Mouse (Mus musculus): ENCODE data around the gene Gpr21.
"Not testable (repeated sequence)": the region's sequence is repeated elsewhere in the genome, so short reads cannot be mapped to it uniquely, and the experiment has no call there.

The Gpr21 gene

DNA sequence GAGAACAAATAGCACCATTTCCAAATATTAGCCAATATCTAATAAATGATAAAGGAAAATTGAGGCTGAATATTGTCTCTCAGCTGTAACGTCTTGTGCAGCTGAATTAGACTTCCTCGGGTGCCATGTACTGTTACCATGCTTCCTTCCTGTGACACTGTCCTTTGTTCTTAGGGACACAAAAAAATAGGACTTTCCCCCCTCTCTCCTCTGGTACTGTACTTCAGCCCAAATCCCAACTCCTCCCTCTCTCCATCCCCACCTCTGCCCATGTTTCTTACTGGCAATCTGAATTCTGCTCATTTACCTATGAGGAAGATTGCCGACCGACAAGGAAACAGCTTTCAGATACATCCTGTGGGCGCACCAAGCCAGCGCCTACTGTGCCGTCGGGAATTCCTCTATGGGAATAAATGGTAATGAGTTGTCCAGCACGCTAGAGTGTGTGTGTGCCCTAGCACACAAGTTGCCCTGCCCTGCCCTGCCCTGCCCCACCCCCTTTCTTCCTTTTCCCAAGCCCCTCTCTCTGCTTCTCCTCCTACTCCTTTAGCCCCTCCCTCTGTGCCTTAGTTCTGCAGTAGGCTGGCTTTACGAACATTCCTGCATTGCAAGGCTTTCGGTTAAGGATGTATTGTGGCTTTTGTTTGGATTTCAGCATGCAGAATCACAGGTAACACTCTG, at the start of gene Gpr21:
Gpr21 (plus strand) TSS at position 303 of the 681 bp plus-strand sequence.
- DNase-seq (ENCODE audit: low spot score in 2 of 2) = no peak

- no peak for DNase-seq (ENCODE audit: low spot score in 2 of 2)
Observed at GRCm38 (mm10) chr2:37479559-37479958, 36.6 kb upstream of the Gpr21 start.

DNA sequence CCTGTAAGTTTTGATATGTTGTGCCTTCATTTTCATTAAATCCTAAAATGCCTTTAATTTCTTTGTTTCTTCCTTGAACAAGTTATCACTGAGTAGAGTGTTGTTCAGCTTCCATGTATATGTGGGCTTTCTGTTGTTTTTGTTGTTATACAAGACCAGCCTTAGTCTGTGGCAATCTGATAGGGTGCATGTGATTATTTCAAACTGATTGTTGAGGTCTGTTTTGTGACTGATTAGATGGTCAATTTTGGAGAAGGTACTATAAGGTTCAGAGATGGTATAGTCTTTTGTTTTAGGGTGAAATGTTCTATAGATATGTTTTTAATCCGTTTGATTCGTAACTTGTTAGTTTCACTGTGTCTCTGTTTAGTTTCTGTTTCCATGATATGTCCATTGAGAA, 36.1 kb upstream of the Gpr21 start:
- no peak for DNase-seq (ENCODE audit: low spot score in 2 of 2)

DNA sequence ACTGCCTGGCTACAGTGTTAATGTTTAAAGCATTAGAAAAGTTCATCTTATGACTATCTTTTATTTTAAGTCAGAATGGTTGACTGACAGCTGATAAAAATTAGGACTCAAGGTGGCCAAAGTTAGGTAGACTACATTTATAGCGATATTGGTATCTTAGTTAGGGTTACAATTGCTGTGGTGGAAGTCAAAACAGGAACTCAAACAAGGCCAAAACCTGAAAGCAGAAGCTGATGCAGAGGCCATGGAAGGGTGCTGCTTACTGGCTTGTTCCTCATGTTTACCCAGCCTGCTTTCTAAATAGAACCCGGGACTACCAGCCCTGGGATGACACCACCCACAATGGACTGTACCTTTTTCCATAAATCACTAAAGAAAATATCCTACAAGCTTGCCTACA, 32.0 kb upstream of the Gpr21 start:
- DNase-seq (ENCODE audit: low spot score in 2 of 2) = no peak

DNA sequence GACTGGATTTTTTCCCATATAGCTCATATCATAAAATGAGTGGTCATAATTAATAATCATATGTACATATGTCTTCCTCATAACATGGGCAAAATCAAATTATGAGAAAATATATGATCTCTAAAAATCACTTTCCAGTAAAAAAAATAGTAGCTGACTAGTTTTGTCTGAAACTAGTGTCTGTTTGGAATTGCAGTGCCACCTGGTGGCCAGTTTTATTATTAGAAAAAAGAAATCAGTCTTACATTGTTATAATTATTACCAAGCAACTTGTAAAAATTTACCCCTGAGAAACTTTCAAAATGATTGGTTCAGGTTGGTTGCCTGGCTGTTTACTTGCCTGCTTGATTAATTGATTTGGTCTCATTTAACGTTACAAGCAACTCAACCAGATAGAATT, 30.8 kb upstream of the Gpr21 start:
- peak; percentile 3 to 6 for DNase-seq (ENCODE audit: low spot score in 2 of 2)

DNA sequence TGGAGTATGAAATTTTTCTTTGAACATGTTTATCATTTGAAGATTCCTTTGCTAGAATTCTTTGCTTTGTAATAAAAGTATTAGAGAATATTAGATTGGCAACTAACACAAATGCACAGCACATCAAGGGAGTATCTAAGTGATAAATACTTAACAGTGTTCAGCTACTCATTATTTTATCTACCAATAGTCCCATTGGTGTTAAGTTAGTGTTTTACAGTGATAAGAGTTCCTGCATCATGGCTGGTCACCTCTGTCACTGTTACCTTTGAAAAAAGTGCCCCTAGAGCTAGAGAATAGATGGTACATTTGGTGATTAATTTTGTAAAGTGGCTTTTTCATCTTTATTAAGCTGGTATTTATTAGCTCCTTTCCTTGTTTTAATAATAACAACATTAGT, 29.7 kb upstream of the Gpr21 start:
- no peak for DNase-seq (ENCODE audit: low spot score in 2 of 2)

GRCm38 (mm10) chr2:37488956-37489355, 27.2 kb upstream of the Gpr21 start:
- no peak for DNase-seq (ENCODE audit: low spot score in 2 of 2)

DNA sequence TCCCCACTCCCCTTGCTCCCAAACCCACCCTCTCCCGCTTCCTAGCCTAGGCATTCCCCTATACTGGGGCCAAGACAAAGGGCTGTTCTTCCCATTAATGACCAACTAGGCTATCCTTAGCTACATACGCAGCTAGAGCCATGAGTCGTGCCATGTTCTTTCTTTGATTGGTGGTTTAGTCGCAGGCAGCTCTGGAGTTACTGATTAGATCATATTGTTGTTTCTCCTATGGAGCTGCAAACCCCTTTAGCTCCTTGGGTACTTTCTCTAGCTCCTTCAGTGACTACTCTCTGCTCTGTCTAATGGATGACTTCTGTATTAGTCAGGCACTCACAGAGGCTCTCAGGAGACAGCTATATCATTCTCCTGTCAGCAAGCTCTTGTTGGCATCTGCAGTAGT, 18.8 kb upstream of the Gpr21 start:
- DNase-seq (ENCODE audit: low spot score in 2 of 2) = no peak

- DNase-seq (ENCODE audit: low spot score in 2 of 2) = not testable (repeated sequence)
Observed at GRCm38 (mm10) chr2:37505856-37506255, 10.3 kb upstream of the Gpr21 start.

DNA sequence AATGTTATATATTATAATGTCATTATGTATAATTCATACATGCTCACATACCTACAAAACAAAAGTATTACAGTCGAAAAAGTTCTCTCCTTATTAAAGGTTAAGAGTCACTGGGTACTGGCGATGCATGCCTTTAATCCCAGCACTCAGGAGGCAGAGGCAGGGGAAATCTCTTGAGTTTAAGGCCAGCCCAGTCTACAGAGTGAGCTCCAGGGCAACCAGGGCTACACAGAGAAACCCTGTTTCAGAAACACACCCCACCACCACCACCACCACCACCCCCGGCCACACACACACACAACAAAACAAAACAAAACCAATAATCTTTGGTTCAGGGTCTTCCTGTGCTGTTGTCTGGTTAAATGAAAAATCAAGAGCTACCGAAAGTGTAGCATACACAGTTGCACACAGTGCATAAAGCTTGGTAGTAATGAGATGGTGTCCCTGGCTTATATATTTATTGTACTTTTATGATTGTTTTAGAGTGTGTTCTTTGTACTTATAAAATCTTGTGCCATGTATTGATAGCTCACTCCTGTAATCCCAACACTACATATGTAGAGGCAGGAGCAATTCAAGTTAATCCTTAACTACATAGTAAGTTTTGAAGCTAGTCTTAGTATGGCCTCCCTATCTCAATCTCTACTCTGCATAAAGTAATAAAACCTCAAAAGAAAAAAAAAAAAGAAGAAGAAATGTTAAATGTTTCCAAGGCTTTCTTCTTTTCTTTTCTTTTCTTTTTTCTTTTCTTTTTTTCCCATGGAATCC, 4.8 kb upstream of the Gpr21 start:
- DNase-seq (ENCODE audit: low spot score in 2 of 2) = no peak

DNA sequence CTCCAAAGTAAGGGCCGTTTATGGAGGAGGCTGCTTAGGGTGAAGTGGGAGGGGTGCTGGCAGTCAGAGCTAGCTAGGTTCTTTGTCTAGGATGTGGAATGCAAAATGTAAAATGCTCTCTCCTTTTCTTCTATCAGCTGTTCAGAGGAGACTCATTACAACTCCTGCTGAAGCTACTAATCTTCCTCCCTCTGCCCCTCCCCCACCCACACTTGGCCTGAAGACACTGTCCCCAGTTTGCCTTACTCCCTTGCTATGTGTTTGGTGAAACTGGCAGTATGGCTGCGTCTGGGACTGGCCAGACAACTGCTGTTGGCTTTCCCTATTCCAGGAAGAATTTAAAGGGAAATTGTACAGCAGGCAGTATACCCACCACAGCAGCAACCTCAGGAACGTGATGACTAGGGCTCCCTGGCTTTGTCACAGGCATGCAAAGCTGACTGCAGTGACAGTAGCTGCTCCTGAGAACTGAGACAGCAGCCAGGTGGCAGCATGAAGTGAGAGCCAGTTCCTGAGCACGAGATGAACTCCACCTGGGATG, 860 bp downstream of the Gpr21 start:
- DNase-seq (ENCODE audit: low spot score in 2 of 2) = no peak

- DNase-seq (ENCODE audit: low spot score in 2 of 2) = no peak
Observed at GRCm38 (mm10) chr2:37518561-37519285, 2.6 kb downstream of the Gpr21 start.

DNA sequence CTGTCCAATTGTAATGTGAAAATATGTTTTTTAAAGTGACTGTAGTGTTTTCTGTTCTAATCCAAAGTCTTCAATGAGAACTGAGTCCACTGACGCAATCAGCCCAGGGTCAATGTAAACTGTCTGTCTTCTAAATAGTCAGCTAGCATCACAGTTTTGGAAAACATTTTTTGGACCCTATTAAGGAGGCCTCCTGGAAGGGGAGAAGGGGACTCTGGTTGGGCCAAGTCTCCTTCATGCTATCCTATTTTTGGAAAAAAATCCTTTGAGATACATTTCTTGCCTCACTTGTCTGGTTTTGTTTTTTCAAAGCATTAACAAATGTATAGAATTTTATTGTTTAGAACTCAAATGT, 3.1 kb downstream of the Gpr21 start:
- no peak for DNase-seq (ENCODE audit: low spot score in 2 of 2)

DNA sequence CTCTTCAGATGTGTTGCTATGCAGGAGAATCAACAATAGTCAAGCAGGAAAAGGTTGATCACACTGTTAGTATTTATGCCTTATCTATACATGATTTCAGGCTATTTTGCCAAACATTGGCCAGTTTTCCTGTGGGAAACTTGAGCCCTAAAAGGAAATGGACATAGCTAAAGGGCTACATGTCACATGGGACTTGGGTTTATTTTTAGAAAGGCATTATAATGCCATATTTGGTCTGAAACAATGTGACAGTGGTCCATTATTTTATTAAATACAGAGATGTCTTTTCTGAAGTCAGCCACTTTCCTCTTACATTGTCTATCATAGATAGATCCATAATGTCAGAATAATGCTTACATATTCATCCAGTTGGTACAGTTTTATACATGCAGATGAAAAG, 11.5 kb downstream of the Gpr21 start:
- no peak for DNase-seq (ENCODE audit: low spot score in 2 of 2)

DNA sequence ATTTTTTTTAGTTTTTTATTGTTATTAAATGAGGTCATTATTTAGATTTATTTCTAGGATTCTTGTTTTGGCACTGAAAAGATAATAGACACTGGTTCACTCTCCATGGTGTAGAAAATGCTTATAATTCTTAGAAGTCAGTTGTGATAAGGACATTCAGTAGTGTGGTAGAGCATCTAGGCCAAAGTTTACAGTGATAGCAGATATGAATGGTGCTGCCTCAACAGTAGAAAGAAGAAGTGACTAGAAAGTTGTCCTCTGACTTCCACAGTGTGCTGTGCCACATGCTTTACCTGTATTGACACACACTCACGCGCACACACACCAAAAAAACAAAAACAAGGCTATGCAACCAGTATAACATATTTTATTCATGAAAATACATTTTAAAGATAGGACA, 13.3 kb downstream of the Gpr21 start:
- DNase-seq (ENCODE audit: low spot score in 2 of 2) = no peak

GRCm38 (mm10) chr2:37530766-37531165, 14.6 kb downstream of the Gpr21 start:
- DNase-seq (ENCODE audit: low spot score in 2 of 2) = no peak

- DNase-seq (ENCODE audit: low spot score in 2 of 2) = no peak
Observed at GRCm38 (mm10) chr2:37531639-37532038, 15.5 kb downstream of the Gpr21 start.

- DNase-seq (ENCODE audit: low spot score in 2 of 2) = peak; percentile 10 to 15
Observed at GRCm38 (mm10) chr2:37549346-37550012, 33.3 kb downstream of the Gpr21 start.

DNA sequence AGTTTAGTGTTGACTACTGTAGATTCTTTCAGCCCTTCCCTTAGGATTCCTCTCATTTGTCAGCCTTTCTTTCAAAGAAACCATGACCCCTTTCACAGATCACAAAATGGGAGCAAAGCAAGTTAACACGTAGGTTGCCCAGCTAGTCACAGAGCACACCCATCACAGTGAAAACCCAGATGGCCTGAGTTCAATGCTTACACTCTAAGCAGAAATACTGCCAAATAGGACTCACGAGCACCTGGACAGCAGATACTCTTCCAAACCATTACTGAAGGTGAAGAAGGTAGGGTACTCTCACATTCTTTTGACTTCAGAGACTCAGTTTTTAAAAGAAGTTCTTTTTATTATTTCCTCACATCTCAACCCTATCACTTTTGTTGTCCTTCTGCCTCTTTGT, 40.2 kb downstream of the Gpr21 start:
- DNase-seq (ENCODE audit: low spot score in 2 of 2) = no peak

- peak in 1 of 2 experiments; percentile 7 for DNase-seq (ENCODE audit: low spot score in 2 of 2)
Observed at GRCm38 (mm10) chr2:37565579-37565978, 49.4 kb downstream of the Gpr21 start.

- DNase-seq (ENCODE audit: low spot score in 2 of 2) = no peak
Observed at GRCm38 (mm10) chr2:37566035-37566434, 49.9 kb downstream of the Gpr21 start.

DNA sequence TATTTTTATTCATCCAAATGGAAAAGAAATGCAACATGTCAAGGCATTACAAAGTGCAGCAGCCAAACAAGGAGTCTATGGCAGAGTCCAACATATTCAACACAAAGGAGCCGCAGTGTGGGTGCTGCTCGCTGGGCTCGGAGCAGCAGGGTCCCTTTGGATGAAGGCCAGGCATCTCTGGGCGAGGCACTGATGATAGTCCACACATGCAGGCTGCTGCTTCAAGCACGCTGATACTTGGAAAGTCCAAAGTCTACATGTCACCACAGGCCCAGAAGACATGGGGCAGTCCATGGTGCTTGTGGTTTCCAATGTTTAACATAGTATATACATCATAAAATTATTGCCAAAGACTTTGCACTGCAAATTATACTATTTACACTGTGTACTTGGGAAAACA, 53.8 kb downstream of the Gpr21 start:
- no peak for DNase-seq (ENCODE audit: low spot score in 2 of 2)

All from heart, adult 9 months (tissue).